Mouse (Mus musculus): ENCODE data around the gene Lin52. TPM values are rescaled to one million over a fixed set of nuclear protein-coding genes. Genes with fewer than 3 reads are reported as not detected.
"Not testable (repeated sequence)": the region's sequence is repeated elsewhere in the genome, so short reads cannot be mapped to it uniquely, and the experiment has no call there.

The Lin52 gene
- polyA plus RNA-seq, 1 experiment: 0.60 TPM

- TF ChIP-seq FLI1 (IDR thresholded peaks at IDR 0.05; ENCODE audit: low read length) (no peak), GATA1 (IDR thresholded peaks at IDR 0.05; ENCODE audit: borderline replicate concordance, low read length) (no peak)
- H3K4me1 ChIP-seq: peaks cover 9% of the 10 kb centered on the region; the same call in 1 of the 2 replicates
- no peaks in the 10 kb centered on the region for H3K27me3 ChIP-seq (replicated peaks)
- no peaks in the 10 kb centered on the region for H3K9me3 ChIP-seq
- peaks cover 37% of the 10 kb centered on the region for H3K36me3 ChIP-seq (replicated peaks; ENCODE audit: low read length)
- H3K4me3 ChIP-seq (replicated peaks): no peak overlapping the region
Observed at GRCm38 (mm10) chr12:84531906-84532829, 80.9 kb downstream of the Lin52 start.

- H3K4me1 ChIP-seq: peaks cover 9% of the 10 kb centered on the region; the same call in 1 of the 2 replicates
- no peak overlapping the region for H3K4me3 ChIP-seq (replicated peaks)
- no peaks in the 10 kb centered on the region for H3K27me3 ChIP-seq (replicated peaks)
- TF ChIP-seq FLI1 (IDR thresholded peaks at IDR 0.05; ENCODE audit: low read length): no peak
- no peak for TF ChIP-seq GATA1 (IDR thresholded peaks at IDR 0.05; ENCODE audit: borderline replicate concordance, low read length)
- no peaks in the 10 kb centered on the region for H3K9me3 ChIP-seq
- H3K36me3 ChIP-seq (replicated peaks; ENCODE audit: low read length): peaks cover 37% of the 10 kb centered on the region
Observed at GRCm38 (mm10) chr12:84532830-84533199, 81.6 kb downstream of the Lin52 start.

- Histone ChIP-seq H3K9me3 (no peaks in the 10 kb centered on the region), H3K27me3 (replicated peaks) (no peaks in the 10 kb centered on the region), H3K4me3 (replicated peaks) (no peak overlapping the region), H3K4me1 (peaks cover 9% of the 10 kb centered on the region; the same call in 1 of the 2 replicates), H3K36me3 (replicated peaks; ENCODE audit: low read length) (peaks cover 40% of the 10 kb centered on the region)
- TF ChIP-seq GATA1 (IDR thresholded peaks at IDR 0.05; ENCODE audit: borderline replicate concordance, low read length): no peak
- TF ChIP-seq FLI1 (IDR thresholded peaks at IDR 0.05; ENCODE audit: low read length): no peak
Observed at GRCm38 (mm10) chr12:84533706-84534486, 82.7 kb downstream of the Lin52 start.

- not testable (repeated sequence) for H3K27me3 ChIP-seq (replicated peaks); H3K4me1 ChIP-seq; H3K36me3 ChIP-seq (replicated peaks; ENCODE audit: low read length); H3K4me3 ChIP-seq (replicated peaks); H3K9me3 ChIP-seq
Observed at GRCm38 (mm10) chr12:84539537-84539936, 88.3 kb downstream of the Lin52 start.

- TF ChIP-seq GATA1 (IDR thresholded peaks at IDR 0.05; ENCODE audit: borderline replicate concordance, low read length) (no peak), FLI1 (IDR thresholded peaks at IDR 0.05; ENCODE audit: low read length) (no peak)
- H3K4me3 ChIP-seq (replicated peaks): no peak overlapping the region
- peaks cover 4% of the 10 kb centered on the region for H3K36me3 ChIP-seq (replicated peaks; ENCODE audit: low read length)
- no peaks in the 10 kb centered on the region for H3K27me3 ChIP-seq (replicated peaks)
- no peaks in the 10 kb centered on the region for H3K4me1 ChIP-seq
- H3K9me3 ChIP-seq: no peaks in the 10 kb centered on the region
Observed at GRCm38 (mm10) chr12:84541391-84541958, 90.3 kb downstream of the Lin52 start.

GRCm38 (mm10) chr12:84546028-84546427 lies 94.8 kb downstream of the Lin52 start:
- peaks cover 25% of the 10 kb centered on the region for H3K27me3 ChIP-seq (replicated peaks)
- H3K4me3 ChIP-seq (replicated peaks): no peak overlapping the region

GRCm38 (mm10) chr12:84546577-84547085 lies 95.4 kb downstream of the Lin52 start:
- H3K9me3 ChIP-seq: no peaks in the 10 kb centered on the region
- TF ChIP-seq FLI1 (IDR thresholded peaks at IDR 0.05; ENCODE audit: low read length) (no peak), GATA1 (IDR thresholded peaks at IDR 0.05; ENCODE audit: borderline replicate concordance, low read length) (no peak)
- H3K36me3 ChIP-seq (replicated peaks; ENCODE audit: low read length): no peaks in the 10 kb centered on the region

More at GRCm38 (mm10) chr12:84546028-84546427, 94.8 kb downstream of the Lin52 start:
- no peaks in the 10 kb centered on the region for H3K36me3 ChIP-seq (replicated peaks; ENCODE audit: low read length)
- TF ChIP-seq FLI1 (IDR thresholded peaks at IDR 0.05; ENCODE audit: low read length) (no peak), GATA1 (IDR thresholded peaks at IDR 0.05; ENCODE audit: borderline replicate concordance, low read length) (no peak)
- no peaks in the 10 kb centered on the region for H3K4me1 ChIP-seq
- no peaks in the 10 kb centered on the region for H3K9me3 ChIP-seq

GRCm38 (mm10) chr12:84548251-84548650 lies 97.0 kb downstream of the Lin52 start:
- no peaks in the 10 kb centered on the region for H3K36me3 ChIP-seq (replicated peaks; ENCODE audit: low read length)
- H3K4me3 ChIP-seq (replicated peaks): no peak overlapping the region
- H3K27me3 ChIP-seq (replicated peaks): peaks cover 39% of the 10 kb centered on the region
- TF ChIP-seq GATA1 (IDR thresholded peaks at IDR 0.05; ENCODE audit: borderline replicate concordance, low read length): no peak
- TF ChIP-seq FLI1 (IDR thresholded peaks at IDR 0.05; ENCODE audit: low read length): no peak
- no peaks in the 10 kb centered on the region for H3K4me1 ChIP-seq
- H3K9me3 ChIP-seq: no peaks in the 10 kb centered on the region

More at GRCm38 (mm10) chr12:84546577-84547085, 95.4 kb downstream of the Lin52 start:
- peaks cover 29% of the 10 kb centered on the region for H3K27me3 ChIP-seq (replicated peaks)
- H3K4me3 ChIP-seq (replicated peaks): no peak overlapping the region
- H3K4me1 ChIP-seq: no peaks in the 10 kb centered on the region

GRCm38 (mm10) chr12:84555218-84555617 lies 104.0 kb downstream of the Lin52 start:
- Histone ChIP-seq H3K4me1 (no peaks in the 10 kb centered on the region), H3K4me3 (replicated peaks) (no peak overlapping the region), H3K9me3 (peaks cover 5% of the 10 kb centered on the region), H3K36me3 (replicated peaks; ENCODE audit: low read length) (no peaks in the 10 kb centered on the region), H3K27me3 (replicated peaks) (peaks cover 47% of the 10 kb centered on the region)
- TF ChIP-seq GATA1 (IDR thresholded peaks at IDR 0.05; ENCODE audit: borderline replicate concordance, low read length) (no peak), FLI1 (IDR thresholded peaks at IDR 0.05; ENCODE audit: low read length) (no peak)
